Mouse (Mus musculus) ES-E14 (cell line): Measurements from ENCODE around the gene Shh.

Experiments
- CHD2 ChIP-seq: IDR thresholded peaks from 2 replicates; pipeline ENCODE4 v1.6.1; 2014; ENCODE audit warnings: mild to moderate bottlenecking, low read depth, low read length, inconsistent platforms
- HCFC1 ChIP-seq: IDR thresholded peaks from 2 replicates; pipeline ENCODE4 v1.6.1; 2012; ENCODE audit warnings: low read length, inconsistent platforms, borderline replicate concordance; ENCODE audit not compliant: insufficient read depth
- MAFK ChIP-seq: IDR thresholded peaks from 2 replicates; pipeline ENCODE4 v1.6.1; 2014; ENCODE audit warnings: mild to moderate bottlenecking, low read depth, low read length, inconsistent platforms; ENCODE audit not compliant: insufficient read depth
- ZNF384 ChIP-seq: IDR thresholded peaks from 2 replicates; pipeline ENCODE4 v1.6.1; 2012; ENCODE audit warnings: low read depth, low read length, inconsistent platforms

DNA sequence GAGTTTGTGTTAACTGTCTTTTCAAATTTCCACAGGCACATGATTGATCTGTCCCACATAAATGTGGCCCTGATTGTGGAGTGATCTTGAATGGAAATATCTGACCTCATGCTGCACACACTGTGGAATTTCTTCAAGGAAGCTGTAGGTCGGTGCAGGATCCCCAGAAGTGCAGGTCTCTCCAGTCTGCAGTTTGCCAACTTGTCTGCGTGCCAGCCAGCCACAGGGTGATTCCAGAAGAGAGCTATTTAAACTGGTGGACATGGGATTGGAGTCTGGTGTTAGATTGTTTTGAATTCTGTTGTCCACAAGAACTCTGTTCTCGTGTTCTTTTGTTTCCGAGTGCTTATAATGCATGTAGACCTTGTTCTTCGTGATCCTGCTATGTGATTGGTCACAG is 53.5 kb downstream of the Shh start:
- TF ChIP-seq MAFK (no peak), ZNF384 (no peak), HCFC1 (no peak), CHD2 (no peak)
